Mouse (Mus musculus) embryo, embryonic 10 days (tissue): ENCODE measurements around the gene Rasd2.

Experiments
- DNase-seq: peaks from one replicate; pipeline ENCODE4 v3.0.0-alpha.2; 2015; ENCODE audit warnings: low spot score

Rasd2 gene

GRCm38 (mm10) chr8:75219877-75220738 is 6.4 kb downstream of the Rasd2 start:
- DNase-seq, result peak; percentile 20

GRCm38 (mm10) chr8:75222665-75223064 is 8.9 kb downstream of the Rasd2 start:
- no peak for DNase-seq

GRCm38 (mm10) chr8:75226773-75227172 is 13.0 kb downstream of the Rasd2 start:
- DNase-seq, result peak; percentile 2

- peak; percentile 38 for DNase-seq
These were observed 20.3 kb downstream of the Rasd2 start for GRCm38 (mm10) chr8:75233915-75234554.

GRCm38 (mm10) chr8:75247331-75247730 is 33.6 kb downstream of the Rasd2 start:
- no peak for DNase-seq

- no peak for DNase-seq
These were observed 35.4 kb downstream of the Rasd2 start for GRCm38 (mm10) chr8:75249186-75249585.

GRCm38 (mm10) chr8:75254027-75254426 is 40.3 kb downstream of the Rasd2 start:
- DNase-seq, result no peak

- no peak for DNase-seq
These were observed 41.9 kb downstream of the Rasd2 start for GRCm38 (mm10) chr8:75255635-75256034.

- peak; percentile 61 for DNase-seq
These were observed 58.4 kb downstream of the Rasd2 start for GRCm38 (mm10) chr8:75272166-75272565.
